Mouse (Mus musculus) midbrain, embryonic 16.5 days (tissue): ENCODE measurements at regions not wholly inside any gene's neighbourhood (a gene's known extent, or its start where the extent isn't known, plus 50 kb on each side); places are given as distances from the start of the nearest gene placed in this dataset.

Experiments
- ATAC-seq: fragments of 200-750 bp; cut with Nextera tagmentation; 2 replicates; pipeline ENCODE4 v1.8.0; 2017; ENCODE audit warnings: moderate TSS enrichment
- H3K27ac ChIP-seq: fragments of 300-500 bp; sonication (generic); 2 replicates; pipeline ENCODE4 v1.5.1; 2014; ENCODE audit warnings: mild to moderate bottlenecking, low read length, mixed read lengths
- H3K27me3 ChIP-seq: fragments of 300-500 bp; sonication (generic); 2 replicates; pipeline ENCODE4 v1.6.1; 2014; ENCODE audit warnings: low read depth, low read length, mixed read lengths; ENCODE audit not compliant: control insufficient read depth, insufficient read depth
- H3K36me3 ChIP-seq: fragments of 300-500 bp; sonication (generic); 2 replicates; pipeline ENCODE4 v1.6.1; 2014; ENCODE audit warnings: mild to moderate bottlenecking, low read length, moderate library complexity, mixed read lengths; ENCODE audit not compliant: control insufficient read depth, insufficient read depth
- H3K4me1 ChIP-seq: fragments of 300-500 bp; sonication (generic); 2 replicates; pipeline ENCODE4 v1.6.1; 2014; ENCODE audit warnings: mild to moderate bottlenecking, low read length, mixed read lengths; ENCODE audit not compliant: control insufficient read depth, insufficient read depth
- H3K4me2 ChIP-seq: fragments of 300-500 bp; sonication (generic); 2 replicates; pipeline ENCODE4 v1.6.1; 2014; ENCODE audit warnings: mild to moderate bottlenecking, low read length, mixed read lengths
- H3K4me3 ChIP-seq: fragments of 300-500 bp; sonication (generic); 2 replicates; pipeline ENCODE4 v1.5.1; 2014; ENCODE audit warnings: low read depth, mild to moderate bottlenecking, low read length, moderate library complexity, mixed read lengths
- H3K9ac ChIP-seq: fragments of 300-500 bp; sonication (generic); 2 replicates; pipeline ENCODE4 v1.6.1; 2014; ENCODE audit warnings: low read depth, low read length, mixed read lengths
- H3K9me3 ChIP-seq: fragments of 300-500 bp; sonication (generic); replicated peaks from 2 replicates; pipeline ENCODE4 v1.6.1; 2014; ENCODE audit warnings: mild to moderate bottlenecking, low read length, mixed read lengths; ENCODE audit not compliant: control insufficient read depth, poor library complexity, severe bottlenecking
- WGBS: fragments of 180-500 bp; shearing (Covaris S2); extraction: QIAGEN DNeasy Blood & Tissue Kit; methylation state at CpG from one replicate; pipeline ENCODE4 v1.1.7; 2014; 5-methylcytosine and 5-hydroxymethylcytosine counted together

- no peak for ATAC-seq
- H3K27me3 ChIP-seq = no peaks in the 10 kb centered on the region
Measured at GRCm38 (mm10) chr8:76038526-76038925, 590.0 kb downstream of the Iqcm start.

DNA sequence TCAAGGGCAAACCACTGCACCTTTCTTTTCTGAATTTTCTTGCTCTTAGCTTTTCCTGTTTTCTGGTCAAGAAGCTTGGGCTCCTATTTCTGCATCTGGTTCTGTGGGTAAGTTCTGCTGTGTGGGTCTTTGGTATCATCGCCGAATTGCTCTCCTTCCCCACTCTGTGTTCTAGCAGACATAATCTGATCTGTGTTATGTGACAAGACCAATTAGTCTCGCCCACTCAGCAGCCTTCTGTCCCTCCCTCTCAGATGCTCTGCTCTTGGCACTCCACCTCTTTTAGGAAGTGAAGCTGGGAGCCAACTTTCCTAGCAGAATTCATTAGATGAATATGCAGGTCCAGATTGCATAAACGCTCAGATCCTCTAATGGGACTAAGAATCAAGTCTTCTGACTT lies 603.5 kb downstream of the Iqcm start:
- Histone ChIP-seq H3K27me3 (no peaks in the 10 kb centered on the region), H3K27ac (no peak overlapping the region), H3K4me3 (no peak overlapping the region), H3K36me3 (no peaks in the 10 kb centered on the region), H3K4me1 (no peaks in the 10 kb centered on the region), H3K9ac (no peak overlapping the region), H3K9me3 (no peaks in the 10 kb centered on the region), H3K4me2 (no peak overlapping the region)
- 50% methylated on average over 4 of the region's 4 CpGs for WGBS
- ATAC-seq = no peak; the same call in 1 of the 2 replicates

More at GRCm38 (mm10) chr8:76038526-76038925, 590.0 kb downstream of the Iqcm start:
- no peak overlapping the region for H3K4me2 ChIP-seq
- no peaks in the 10 kb centered on the region for H3K36me3 ChIP-seq
- H3K9me3 ChIP-seq = no peaks in the 10 kb centered on the region
- H3K4me1 ChIP-seq = no peaks in the 10 kb centered on the region
- H3K9ac ChIP-seq = no peak overlapping the region
- H3K27ac ChIP-seq = no peak overlapping the region
- WGBS = 83% methylated on average over 1 of the region's 1 CpGs
- no peak overlapping the region for H3K4me3 ChIP-seq

DNA sequence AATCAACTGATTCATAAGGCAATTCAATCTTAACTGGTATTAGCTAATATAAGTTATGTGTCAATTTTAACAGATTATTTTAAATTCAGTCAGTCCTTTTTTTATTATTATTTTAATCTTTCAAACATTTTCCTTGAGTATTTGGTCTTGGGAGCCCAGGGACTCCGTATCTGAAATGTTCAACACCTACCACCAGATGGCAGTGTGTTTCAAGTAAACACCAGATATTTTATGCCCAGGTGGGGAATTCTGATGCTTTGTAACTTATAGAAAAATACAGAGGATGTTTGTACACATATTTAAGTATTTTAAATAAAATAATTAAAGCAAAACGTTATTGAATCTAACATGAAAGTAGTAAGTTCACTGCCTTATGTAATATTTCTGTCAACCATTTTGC lies 619.2 kb downstream of the Iqcm start:
- no peak overlapping the region for H3K4me3 ChIP-seq
- no peak for ATAC-seq
- H3K4me2 ChIP-seq = no peak overlapping the region
- H3K9ac ChIP-seq = no peak overlapping the region
- no peaks in the 10 kb centered on the region for H3K4me1 ChIP-seq
- H3K36me3 ChIP-seq = no peaks in the 10 kb centered on the region
- H3K27me3 ChIP-seq = no peaks in the 10 kb centered on the region
- no peak overlapping the region for H3K27ac ChIP-seq
- H3K9me3 ChIP-seq = no peaks in the 10 kb centered on the region
- WGBS = 12% methylated on average over 2 of the region's 2 CpGs

GRCm38 (mm10) chr8:76072671-76073351 lies 624.3 kb downstream of the Iqcm start:
- Histone ChIP-seq H3K36me3 (no peaks in the 10 kb centered on the region), H3K4me3 (no peak overlapping the region), H3K4me1 (no peaks in the 10 kb centered on the region), H3K4me2 (no peak overlapping the region), H3K9me3 (no peaks in the 10 kb centered on the region), H3K9ac (no peak overlapping the region), H3K27ac (no peak overlapping the region), H3K27me3 (no peaks in the 10 kb centered on the region)
- no peak for ATAC-seq
- 25% methylated on average over 3 of the region's 3 CpGs for whole genome bisulfite sequencing

- Histone ChIP-seq H3K27me3 (no peaks in the 10 kb centered on the region), H3K9ac (no peak overlapping the region), H3K4me2 (no peak overlapping the region), H3K4me3 (no peak overlapping the region), H3K9me3 (no peaks in the 10 kb centered on the region), H3K27ac (no peak overlapping the region), H3K36me3 (no peaks in the 10 kb centered on the region), H3K4me1 (no peaks in the 10 kb centered on the region)
- WGBS = 96% methylated on average over 4 of the region's 4 CpGs
- ATAC-seq = no peak
Measured at GRCm38 (mm10) chr8:76120587-76121145, 672.2 kb downstream of the Iqcm start.

GRCm38 (mm10) chr8:76127486-76127885 lies 679.0 kb downstream of the Iqcm start:
- no peak overlapping the region for H3K9ac ChIP-seq
- ATAC-seq = no peak
- H3K4me2 ChIP-seq = no peak overlapping the region
- no peaks in the 10 kb centered on the region for H3K9me3 ChIP-seq
- H3K36me3 ChIP-seq = no peaks in the 10 kb centered on the region
- H3K4me3 ChIP-seq = no peak overlapping the region
- WGBS = 94% methylated on average over 2 of the region's 2 CpGs
- H3K27ac ChIP-seq = no peak overlapping the region
- no peaks in the 10 kb centered on the region for H3K27me3 ChIP-seq
- H3K4me1 ChIP-seq = no peaks in the 10 kb centered on the region

DNA sequence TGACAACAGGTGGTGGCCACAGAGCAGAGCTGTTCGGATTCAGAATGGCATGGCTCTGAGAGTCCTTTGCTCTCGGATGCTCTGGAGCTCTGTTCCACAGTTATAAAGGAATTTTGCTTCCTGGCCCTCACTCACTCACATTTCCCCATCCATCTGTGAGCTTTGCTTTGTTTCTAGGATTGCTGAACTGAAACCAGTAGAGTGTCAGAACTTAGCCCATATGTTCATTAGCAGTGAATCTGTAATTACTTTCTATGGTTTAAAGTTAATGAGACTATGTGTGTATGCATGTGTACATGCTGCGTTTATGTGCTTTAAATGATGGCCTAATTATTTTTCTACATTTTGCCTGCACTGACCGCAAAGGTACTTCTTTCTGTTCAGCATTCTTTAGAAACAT lies 688.7 kb downstream of the Iqcm start:
- Histone ChIP-seq H3K4me1 (no peaks in the 10 kb centered on the region), H3K27ac (no peak overlapping the region), H3K27me3 (no peaks in the 10 kb centered on the region), H3K9ac (no peak overlapping the region), H3K4me3 (no peak overlapping the region), H3K9me3 (no peaks in the 10 kb centered on the region), H3K4me2 (no peak overlapping the region), H3K36me3 (no peaks in the 10 kb centered on the region)
- no peak for ATAC-seq
- WGBS = 79% methylated on average over 4 of the region's 4 CpGs

- no peaks in the 10 kb centered on the region for H3K9me3 ChIP-seq
- H3K4me1 ChIP-seq = no peaks in the 10 kb centered on the region
- H3K9ac ChIP-seq = no peak overlapping the region
- ATAC-seq = no peak
- no peak overlapping the region for H3K4me2 ChIP-seq
- H3K4me3 ChIP-seq = no peak overlapping the region
- no peak overlapping the region for H3K27ac ChIP-seq
- no peaks in the 10 kb centered on the region for H3K27me3 ChIP-seq
- no peaks in the 10 kb centered on the region for H3K36me3 ChIP-seq
- WGBS = 82% methylated on average over 4 of the region's 4 CpGs
Measured at GRCm38 (mm10) chr8:76148681-76149080, 700.2 kb downstream of the Iqcm start.

- no peaks in the 10 kb centered on the region for H3K9me3 ChIP-seq
- no peak overlapping the region for H3K4me3 ChIP-seq
- no peak for ATAC-seq
- no peak overlapping the region for H3K4me2 ChIP-seq
- H3K27me3 ChIP-seq = no peaks in the 10 kb centered on the region
- WGBS = 86% methylated on average over 3 of the region's 3 CpGs
- no peak overlapping the region for H3K27ac ChIP-seq
- no peak overlapping the region for H3K9ac ChIP-seq
- no peaks in the 10 kb centered on the region for H3K4me1 ChIP-seq
- no peaks in the 10 kb centered on the region for H3K36me3 ChIP-seq
Measured at GRCm38 (mm10) chr8:76182520-76182919, 716.7 kb upstream of the Nr3c2 start.
